In the genomic region with DNA sequence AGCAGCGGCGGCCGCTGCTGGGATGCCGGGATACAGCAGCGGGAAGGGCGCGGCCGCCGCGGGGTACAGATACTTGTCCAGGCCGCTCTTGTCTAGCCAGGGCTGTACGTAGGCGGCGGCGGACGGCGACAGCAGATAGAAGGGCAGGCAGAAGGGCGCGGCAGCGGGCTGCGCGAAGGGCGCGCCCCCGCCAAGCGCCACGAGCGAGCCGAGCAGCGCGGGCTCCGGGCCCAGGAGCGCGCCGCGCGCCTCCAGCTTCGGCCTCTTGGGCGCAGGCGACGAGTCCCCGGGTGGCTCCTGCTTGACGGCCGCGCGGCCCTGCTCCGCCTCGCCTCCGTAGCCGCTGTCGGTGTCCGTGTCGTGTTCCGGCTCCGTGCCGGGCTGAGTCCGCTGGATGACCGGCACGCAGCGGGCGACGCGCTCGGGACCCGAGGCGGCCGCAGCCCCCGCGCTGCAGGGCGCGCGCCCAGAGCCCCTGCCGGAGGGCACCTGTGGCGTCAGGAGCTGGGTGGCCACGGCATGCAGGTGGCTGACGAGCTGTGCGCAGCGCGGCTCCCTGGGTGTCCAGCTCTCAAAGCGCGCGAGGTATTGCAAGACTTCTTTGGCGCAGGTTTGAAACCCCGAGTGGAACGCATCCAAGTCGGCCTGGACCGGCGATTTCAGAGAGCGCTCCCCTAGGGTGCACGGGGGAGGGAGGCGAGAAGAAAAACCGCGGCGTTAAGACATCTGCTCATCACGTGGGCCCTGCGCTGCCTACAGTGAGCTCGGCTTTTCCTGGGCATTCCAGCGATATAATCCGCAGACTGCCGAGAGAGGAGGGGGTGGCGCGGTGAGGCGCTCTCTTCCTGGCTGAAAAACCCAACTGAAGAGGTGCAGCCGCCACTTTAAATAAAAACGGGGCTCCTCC, we compare ENCODE assay signal across 8 mouse cellular contexts. TPM values are rescaled to one million over a fixed set of nuclear protein-coding genes. Genes with fewer than 3 reads are reported as not detected.
DNase-seq lines count a peak whose midpoint lies in the region; ATAC-seq and TF ChIP-seq lines count a peak whose summit lies in the region.

No protein-coding gene starts in this region.

- no peaks in the 10 kb centered on the region for H3K9me3 ChIP-seq in heart, embryonic 12.5 days (replicated peaks)
- no peaks in the 10 kb centered on the region for H3K9me3 ChIP-seq in kidney, postnatal 0 days (replicated peaks; ENCODE audit: low read length)
- H3K9me3 ChIP-seq in stomach, postnatal 0 days (ENCODE audit: control insufficient read depth, low read length): no peaks in the 10 kb centered on the region

- H3K9ac ChIP-seq in heart, embryonic 12.5 days: peak overlapping the region; percentile 79
- H3K9ac ChIP-seq in kidney, postnatal 0 days (ENCODE audit: low read depth, low read length): peak overlapping the region; percentile 57
- peak overlapping the region; percentile 86 for H3K9ac ChIP-seq in liver, adult 2 months (ENCODE audit: low read depth, low read length)
- H3K9ac ChIP-seq in stomach, postnatal 0 days (ENCODE audit: low read length): peak overlapping the region; percentile 60

- H3K27me3 ChIP-seq in heart, embryonic 12.5 days (replicated peaks): 0 out of 2 replicates have a peak, but pooled peaks cover 4% of the 10 kb centered on the region
- peaks cover 9% of the 10 kb centered on the region for H3K27me3 ChIP-seq in kidney, postnatal 0 days (ENCODE audit: insufficient read depth, low read length)
- H3K27me3 ChIP-seq in liver, adult 2 months (ENCODE audit: control insufficient read depth, insufficient read depth, low read length): no peaks in the 10 kb centered on the region
- peaks cover 6% of the 10 kb centered on the region; the same call in 1 of the 2 replicates for H3K27me3 ChIP-seq in stomach, postnatal 0 days (ENCODE audit: control insufficient read depth, insufficient read depth, low read length)

- DNase-seq in CD4-positive helper T cell, adult 2 months (ENCODE audit: low read depth, low spot score): peak; percentile 27
- peak; percentile 50 for DNase-seq in kidney, postnatal 0 days (ENCODE audit: low spot score)
- peak; percentile 60 for DNase-seq in liver, adult 2 months (ENCODE audit: extremely low read depth, low read depth, low spot score)
- DNase-seq in natural killer cell, adult 2 months (ENCODE audit: low spot score in 2 of 2): peak; percentile 20 to 45
- peak; percentile 54 for DNase-seq in stomach, postnatal 0 days (ENCODE audit: low spot score)

- TF ChIP-seq EP300 in stomach, postnatal 0 days (optimal IDR thresholded peaks at IDR 0.05): no peak

- WGBS in bone marrow, adult 2 months: under 1% methylated on average over 104 of the region's 105 CpGs
- WGBS in heart, embryonic 12.5 days: under 1% methylated on average over 104 of the region's 105 CpGs
- WGBS in kidney, postnatal 0 days: under 1% methylated on average over 93 of the region's 105 CpGs
- WGBS in liver, adult 2 months: under 1% methylated on average over 105 of the region's 105 CpGs
- under 1% methylated on average over 97 of the region's 105 CpGs for WGBS in stomach, postnatal 0 days

- TF ChIP-seq CTCF in bone marrow, adult 2 months (IDR thresholded peaks at IDR 0.05; ENCODE audit: control insufficient read depth, insufficient read depth, low read length): no peak
- no peak for TF ChIP-seq CTCF in embryonic fibroblast, embryonic 13.5 days (IDR thresholded peaks at IDR 0.05; ENCODE audit: borderline replicate concordance, insufficient read depth, low read length)
- no peak for TF ChIP-seq CTCF in kidney, postnatal 0 days (IDR thresholded peaks at IDR 0.05; ENCODE audit: low read depth)
- TF ChIP-seq CTCF in liver, adult 2 months (IDR thresholded peaks at IDR 0.05; ENCODE audit: low read depth, low read length): no peak
- no peak for TF ChIP-seq CTCF in stomach, postnatal 0 days (IDR thresholded peaks at IDR 0.05; ENCODE audit: low read depth)

- H3K4me3 ChIP-seq in bone marrow, adult 2 months (replicated peaks; ENCODE audit: control insufficient read depth, low read depth, low read length): peak overlapping the region; percentile 37
- H3K4me3 ChIP-seq in embryonic fibroblast, embryonic 13.5 days (ENCODE audit: insufficient read depth, low read length): peak overlapping the region; percentile 47
- H3K4me3 ChIP-seq in heart, embryonic 12.5 days: peak overlapping the region; percentile 73
- peak overlapping the region; percentile 49 for H3K4me3 ChIP-seq in kidney, postnatal 0 days (replicated peaks; ENCODE audit: low read depth, low read length)
- peak overlapping the region; percentile 64 for H3K4me3 ChIP-seq in liver, adult 2 months (ENCODE audit: insufficient read depth, low read depth, low read length)
- peak overlapping the region; percentile 54 for H3K4me3 ChIP-seq in stomach, postnatal 0 days (ENCODE audit: low read depth, low read length)

- no peaks in the 10 kb centered on the region for H3K79me2 ChIP-seq in liver, adult 2 months (ENCODE audit: control insufficient read depth, insufficient read depth, low read length)

- peak overlapping the region; percentile 31; the same call in 1 of the 2 replicates for H3K27ac ChIP-seq in bone marrow, adult 2 months (ENCODE audit: control insufficient read depth, insufficient read depth, low read depth, low read length, poor library complexity)
- H3K27ac ChIP-seq in embryonic fibroblast, embryonic 13.5 days (ENCODE audit: insufficient read depth, low read length): 0 out of 2 replicates have a peak overlapping the region, but pooled peaks have one; percentile 12
- peak overlapping the region; percentile 71 for H3K27ac ChIP-seq in heart, embryonic 12.5 days (ENCODE audit: poor library complexity, severe bottlenecking)
- H3K27ac ChIP-seq in kidney, postnatal 0 days: no peak overlapping the region
- H3K27ac ChIP-seq in liver, adult 2 months (replicated peaks; ENCODE audit: insufficient read depth, low read depth, low read length): no peak overlapping the region
- no peak overlapping the region for H3K27ac ChIP-seq in stomach, postnatal 0 days (replicated peaks)

- H3K4me1 ChIP-seq in bone marrow, adult 2 months (ENCODE audit: control insufficient read depth, insufficient read depth, low read length): no peaks in the 10 kb centered on the region
- no peaks in the 10 kb centered on the region for H3K4me1 ChIP-seq in embryonic fibroblast, embryonic 13.5 days (ENCODE audit: control insufficient read depth, insufficient read depth, low read length)
- peaks cover 6% of the 10 kb centered on the region for H3K4me1 ChIP-seq in heart, embryonic 12.5 days (replicated peaks)
- H3K4me1 ChIP-seq in kidney, postnatal 0 days (replicated peaks; ENCODE audit: insufficient read depth, low read length): peaks cover 23% of the 10 kb centered on the region
- H3K4me1 ChIP-seq in liver, adult 2 months (ENCODE audit: control insufficient read depth, insufficient read depth, low read length): peaks cover 3% of the 10 kb centered on the region
- no peaks in the 10 kb centered on the region for H3K4me1 ChIP-seq in stomach, postnatal 0 days (replicated peaks; ENCODE audit: control insufficient read depth, insufficient read depth)

- H3K36me3 ChIP-seq in heart, embryonic 12.5 days: no peaks in the 10 kb centered on the region; the same call in 1 of the 2 replicates
- H3K36me3 ChIP-seq in kidney, postnatal 0 days (ENCODE audit: insufficient read depth, low read length): no peaks in the 10 kb centered on the region
- no peaks in the 10 kb centered on the region for H3K36me3 ChIP-seq in liver, adult 2 months (ENCODE audit: control insufficient read depth, insufficient read depth, low read length)
- H3K36me3 ChIP-seq in stomach, postnatal 0 days (ENCODE audit: control insufficient read depth, insufficient read depth, low read length): no peaks in the 10 kb centered on the region

- H3K4me2 ChIP-seq in heart, embryonic 12.5 days: peak overlapping the region; percentile 92
- peak overlapping the region; percentile 95 for H3K4me2 ChIP-seq in kidney, postnatal 0 days (ENCODE audit: low read length)
- peak overlapping the region; percentile 98 for H3K4me2 ChIP-seq in stomach, postnatal 0 days (replicated peaks; ENCODE audit: low read depth)

- no peak for TF ChIP-seq POLR2A in bone marrow, adult 2 months (IDR thresholded peaks at IDR 0.05; ENCODE audit: borderline replicate concordance, control insufficient read depth, low read depth, low read length)
- TF ChIP-seq POLR2A in embryonic fibroblast, embryonic 13.5 days (IDR thresholded peaks at IDR 0.05; ENCODE audit: low read depth, low read length): no peak
- no peak for TF ChIP-seq POLR2A in liver, adult 2 months (IDR thresholded peaks at IDR 0.05; ENCODE audit: extremely low read depth, insufficient read depth, low read length)

- ATAC-seq in heart, embryonic 12.5 days (ENCODE audit: insufficient number of reproducible peaks, low FRiP score): peak; percentile 46
- peak; percentile 44 for ATAC-seq in kidney, postnatal 0 days (replicated peaks; ENCODE audit: low FRiP score, low read depth)
- ATAC-seq in stomach, postnatal 0 days (ENCODE audit: low FRiP score, low TSS enrichment): peak; percentile 57

RNA-seq across cellular contexts. Expression of gene Bhlhe41, which starts 2.0 kb away (rescaled TPM):
- 2.2 and 4.9 TPM in 2 replicates for polyA plus RNA-seq in bone marrow, adult 2 months (2011; ENCODE audit: insufficient read depth, insufficient read length, low replicate concordance, missing spikeins)
- polyA plus RNA-seq in embryonic fibroblast, embryonic 13.5 days (2011; ENCODE audit: insufficient read length, low read depth, missing spikeins): 8.0 and 9.3 TPM in 2 replicates
- polyA plus RNA-seq in heart, embryonic 12.5 days (2016; fragmentation: Nextera tagmentation; extraction: Ambion mirVana): 6.5 and 6.9 TPM in 2 replicates
- polyA plus RNA-seq in kidney, postnatal 0 days (2015; fragmentation: Nextera tagmentation; extraction: Ambion mirVana): 1.0 and 1.1 TPM in 2 replicates
- 0.40 and 1.8 TPM in 2 replicates for total RNA-seq in liver, adult 2 months (2014; rRNA removed)
- polyA plus RNA-seq in liver, adult 2 months (2012; rRNA removed): 0.21 and 0.32 TPM in 2 replicates
- polyA plus RNA-seq in stomach, postnatal 0 days (2015; fragmentation: Nextera tagmentation; extraction: Ambion mirVana): 1.3 and 1.6 TPM in 2 replicates

Comparison
In these comparisons a context has a peak if more than half of its experiments do, and no peak if none do; other contexts are left out.
1. H3K27ac ChIP-seq: peak in bone marrow, adult 2 months (single experiment), embryonic fibroblast, embryonic 13.5 days (single experiment) and heart, embryonic 12.5 days (single experiment); none in kidney, postnatal 0 days (single experiment), liver, adult 2 months (single experiment) and stomach, postnatal 0 days (single experiment).
2. Peak in every context shown above with its lines, with median percentiles within 50 percentile points of each other: DNase-seq, H3K4me3 ChIP-seq, ATAC-seq, H3K4me2 ChIP-seq and H3K9ac ChIP-seq.